Mouse (Mus musculus) spleen, adult 2 months (tissue): ENCODE results near the gene Rbm3.

Source experiments
- CTCF ChIP-seq: fragments of 200-500 bp; IDR thresholded peaks from 2 replicates; pipeline ENCODE4 v1.5.1; 2011; ENCODE audit warnings: mild to moderate bottlenecking, inconsistent platforms; ENCODE audit not compliant: insufficient read depth, insufficient read length, insufficient replicate concordance; ENCODE audit errors: extremely low read depth
- POLR2A ChIP-seq: fragments of 200-500 bp; IDR thresholded peaks from 2 replicates; pipeline ENCODE4 v1.6.1; 2011; ENCODE audit warnings: low read depth, low read length, inconsistent platforms

- TF ChIP-seq CTCF (no peak), POLR2A (no peak)
These were observed 47.7 kb upstream of the Rbm3 start, which contains the start of gene Ebp for GRCm38 (mm10) chrX:8193419-8193723.
